Mouse (Mus musculus) kidney, postnatal 0 days (tissue): ENCODE data around the gene Lin52. TPM values are rescaled to one million over a fixed set of nuclear protein-coding genes. Genes with fewer than 3 reads are reported as not detected.

Experiments
- ATAC-seq: fragments of 200-750 bp; cut with Nextera tagmentation; replicated peaks from 2 replicates; pipeline ENCODE4 v1.8.0; 2017; ENCODE audit warnings: low read depth, moderate number of reproducible peaks, moderate TSS enrichment, moderate library complexity; ENCODE audit not compliant: low FRiP score
- DNase-seq: peaks from one replicate; pipeline ENCODE4 v3.0.0-alpha.2; 2016; ENCODE audit warnings: low spot score
- H3K27ac ChIP-seq: fragments of 300-500 bp; sonication (generic); 2 replicates; pipeline ENCODE4 v1.5.1; 2014; ENCODE audit warnings: mild to moderate bottlenecking
- H3K27me3 ChIP-seq: fragments of 300-500 bp; sonication (generic); 2 replicates; pipeline ENCODE4 v1.6.1; 2014; ENCODE audit warnings: low read length, mixed read lengths; ENCODE audit not compliant: insufficient read depth
- H3K36me3 ChIP-seq: fragments of 300-500 bp; sonication (generic); 2 replicates; pipeline ENCODE4 v1.6.1; 2014; ENCODE audit warnings: low read length, mixed read lengths; ENCODE audit not compliant: insufficient read depth
- H3K4me1 ChIP-seq: fragments of 300-500 bp; sonication (generic); replicated peaks from 2 replicates; pipeline ENCODE4 v1.6.1; 2014; ENCODE audit warnings: antibody characterized with exemption, low read length, mixed read lengths; ENCODE audit not compliant: insufficient read depth
- H3K4me2 ChIP-seq: fragments of 300-500 bp; sonication (generic); 2 replicates; pipeline ENCODE4 v1.6.1; 2014; ENCODE audit warnings: mild to moderate bottlenecking, low read length, moderate library complexity, mixed read lengths
- H3K4me3 ChIP-seq: fragments of 300-500 bp; sonication (generic); replicated peaks from 2 replicates; pipeline ENCODE4 v1.5.1; 2014; ENCODE audit warnings: low read depth, low read length
- H3K9ac ChIP-seq: fragments of 300-500 bp; sonication (generic); 2 replicates; pipeline ENCODE4 v1.6.1; 2014; ENCODE audit warnings: low read depth, low read length
- H3K9me3 ChIP-seq: fragments of 300-500 bp; sonication (generic); replicated peaks from 2 replicates; pipeline ENCODE4 v1.6.1; 2016; ENCODE audit warnings: low read length, inconsistent platforms, mixed read lengths
- CTCF ChIP-seq: IDR thresholded peaks from 2 replicates; pipeline ENCODE4 v1.5.1; 2016; ENCODE audit warnings: antibody characterized with exemption, low read depth, mild to moderate bottlenecking, moderate library complexity
- WGBS: fragments of 180-500 bp; shearing (Covaris S2); extraction: QIAGEN DNeasy Blood & Tissue Kit; methylation state at CpG from one replicate; pipeline ENCODE4 v1.1.7; 2014; 5-methylcytosine and 5-hydroxymethylcytosine counted together
- polyA plus RNA-seq: library from polyadenylated mRNA; unstranded; fragments of >200 nt; fragmentation: Nextera tagmentation; extraction: Ambion mirVana; gene quantifications from 2 replicates; pipeline ENCODE4 v1.2.1, GENCODE M21; 2015

Gene Lin52
- polyA plus RNA-seq, 1 experiment from 2014 or later, result 18.7 TPM

- H3K36me3 ChIP-seq, result peaks cover 30% of the 10 kb centered on the region
- no peak overlapping the region for H3K9ac ChIP-seq
- no peaks in the 10 kb centered on the region for H3K27me3 ChIP-seq
- peak; percentile 53 for DNase-seq
- H3K4me3 ChIP-seq, result no peak overlapping the region
- H3K9me3 ChIP-seq, result no peaks in the 10 kb centered on the region
- 50% methylated on average over 1 of the region's 1 CpGs for WGBS
- H3K27ac ChIP-seq, result no peak overlapping the region
- no peak for ATAC-seq
- H3K4me2 ChIP-seq, result no peak overlapping the region
- TF ChIP-seq CTCF, result peak; percentile 49; the same call in 1 of the 2 replicates
- H3K4me1 ChIP-seq, result no peaks in the 10 kb centered on the region
These were observed 8.6 kb downstream of the Lin52 start for GRCm38 (mm10) chr12:84459845-84460244.

- H3K4me3 ChIP-seq, result no peak overlapping the region
- DNase-seq (no peak), ATAC-seq (no peak)
- no peak overlapping the region for H3K27ac ChIP-seq
- no peaks in the 10 kb centered on the region for H3K9me3 ChIP-seq
- no peak for TF ChIP-seq CTCF
- no peaks in the 10 kb centered on the region for H3K4me1 ChIP-seq
- peaks cover 31% of the 10 kb centered on the region for H3K36me3 ChIP-seq
- no peak overlapping the region for H3K4me2 ChIP-seq
- H3K27me3 ChIP-seq, result no peaks in the 10 kb centered on the region
- no peak overlapping the region for H3K9ac ChIP-seq
- WGBS, result 89% methylated on average over 5 of the region's 5 CpGs
These were observed 10.2 kb downstream of the Lin52 start for GRCm38 (mm10) chr12:84461416-84461815.

GRCm38 (mm10) chr12:84462856-84463255 lies 11.6 kb downstream of the Lin52 start:
- H3K9ac ChIP-seq, result no peak overlapping the region
- no peaks in the 10 kb centered on the region for H3K9me3 ChIP-seq
- 92% methylated on average over 3 of the region's 3 CpGs for WGBS
- DNase-seq (no peak), ATAC-seq (no peak)
- H3K27me3 ChIP-seq, result no peaks in the 10 kb centered on the region
- no peaks in the 10 kb centered on the region for H3K4me1 ChIP-seq
- no peak overlapping the region for H3K4me3 ChIP-seq
- H3K4me2 ChIP-seq, result no peak overlapping the region
- no peak for TF ChIP-seq CTCF
- no peak overlapping the region for H3K27ac ChIP-seq
- peaks cover 30% of the 10 kb centered on the region for H3K36me3 ChIP-seq

GRCm38 (mm10) chr12:84468701-84469100 lies 17.5 kb downstream of the Lin52 start:
- H3K36me3 ChIP-seq, result peaks cover 15% of the 10 kb centered on the region; the same call in 1 of the 2 replicates
- H3K27me3 ChIP-seq, result no peaks in the 10 kb centered on the region
- ATAC-seq (no peak), DNase-seq (peak; percentile 80)
- H3K9ac ChIP-seq, result no peak overlapping the region
- no peak overlapping the region for H3K4me3 ChIP-seq
- 0% methylated on average over 1 of the region's 1 CpGs for WGBS
- H3K27ac ChIP-seq, result no peak overlapping the region
- no peaks in the 10 kb centered on the region for H3K4me1 ChIP-seq
- H3K9me3 ChIP-seq, result no peaks in the 10 kb centered on the region
- no peak overlapping the region for H3K4me2 ChIP-seq
- peak; percentile 80 for TF ChIP-seq CTCF

GRCm38 (mm10) chr12:84478937-84479336 lies 27.7 kb downstream of the Lin52 start:
- no peak overlapping the region for H3K4me3 ChIP-seq
- peak; percentile 23 for DNase-seq
- H3K4me2 ChIP-seq, result no peak overlapping the region
- 80% methylated on average over 7 of the region's 7 CpGs for WGBS
- no peak overlapping the region for H3K9ac ChIP-seq
- no peak overlapping the region for H3K27ac ChIP-seq
- no peak for ATAC-seq
- no peaks in the 10 kb centered on the region for H3K9me3 ChIP-seq
- no peaks in the 10 kb centered on the region for H3K4me1 ChIP-seq
- TF ChIP-seq CTCF, result no peak
- H3K36me3 ChIP-seq, result no peaks in the 10 kb centered on the region
- no peaks in the 10 kb centered on the region for H3K27me3 ChIP-seq

- no peak for ATAC-seq
- no peak for TF ChIP-seq CTCF
- no peak overlapping the region for H3K9ac ChIP-seq
- DNase-seq, result no peak
- H3K27ac ChIP-seq, result no peak overlapping the region
- no peaks in the 10 kb centered on the region for H3K9me3 ChIP-seq
- H3K36me3 ChIP-seq, result no peaks in the 10 kb centered on the region
- 29% methylated on average over 2 of the region's 2 CpGs for WGBS
- no peak overlapping the region for H3K4me3 ChIP-seq
- no peaks in the 10 kb centered on the region for H3K4me1 ChIP-seq
- H3K27me3 ChIP-seq, result no peaks in the 10 kb centered on the region
- no peak overlapping the region for H3K4me2 ChIP-seq
These were observed 30.0 kb downstream of the Lin52 start for GRCm38 (mm10) chr12:84481251-84481650.
